Mouse (Mus musculus) midbrain, embryonic 15.5 days (tissue): ENCODE measurements around the gene Smco3. TPM values are rescaled to one million over a fixed set of nuclear protein-coding genes. Genes with fewer than 3 reads are reported as not detected.

Experiments
- ATAC-seq: fragments of 200-750 bp; cut with Nextera tagmentation; replicated peaks from 2 replicates; pipeline ENCODE4 v1.8.0; 2017; ENCODE audit warnings: moderate TSS enrichment
- H3K27ac ChIP-seq: fragments of 300-500 bp; sonication (generic); 2 replicates; pipeline ENCODE4 v1.5.1; 2015; ENCODE audit warnings: mild to moderate bottlenecking, inconsistent platforms
- H3K27me3 ChIP-seq: fragments of 300-500 bp; sonication (generic); replicated peaks from 2 replicates; pipeline ENCODE4 v1.6.1; 2015; ENCODE audit warnings: inconsistent platforms
- H3K36me3 ChIP-seq: fragments of 300-500 bp; sonication (generic); replicated peaks from 2 replicates; pipeline ENCODE4 v1.6.1; 2015; ENCODE audit warnings: inconsistent platforms
- H3K4me1 ChIP-seq: fragments of 300-500 bp; sonication (generic); 2 replicates; pipeline ENCODE4 v1.6.1; 2015; ENCODE audit warnings: inconsistent platforms
- H3K4me2 ChIP-seq: fragments of 300-500 bp; sonication (generic); 2 replicates; pipeline ENCODE4 v1.6.1; 2015; ENCODE audit warnings: inconsistent platforms, mild to moderate bottlenecking, moderate library complexity
- H3K4me3 ChIP-seq: fragments of 300-500 bp; sonication (generic); 2 replicates; pipeline ENCODE4 v1.5.1; 2015; ENCODE audit warnings: mild to moderate bottlenecking, inconsistent platforms
- H3K9ac ChIP-seq: fragments of 300-500 bp; sonication (generic); 2 replicates; pipeline ENCODE4 v1.6.1; 2015; ENCODE audit warnings: mild to moderate bottlenecking, inconsistent platforms
- H3K9me3 ChIP-seq: fragments of 300-500 bp; sonication (generic); 2 replicates; pipeline ENCODE4 v1.6.1; 2016; ENCODE audit warnings: inconsistent platforms
- WGBS: fragments of 180-500 bp; shearing (Covaris S2); methylation state at CpG from one replicate; pipeline ENCODE4 v1.1.7; 2015; ENCODE audit warnings: mixed read lengths; 5-methylcytosine and 5-hydroxymethylcytosine counted together
- polyA plus RNA-seq: library from polyadenylated mRNA; unstranded; fragments of >200 nt; fragmentation: Nextera tagmentation; extraction: Ambion mirVana; gene quantifications from 2 replicates; pipeline ENCODE4 v1.2.1, GENCODE M21; 2015

The Smco3 gene
- polyA plus RNA-seq, 1 experiment from 2014 or later, result 0.66 TPM

- no peak for ATAC-seq
- H3K9ac ChIP-seq, result no peak within 1 kb of the TSS
- H3K27me3 ChIP-seq, result no peaks in the 10 kb centered on the region
- peaks cover 3% of the 10 kb centered on the region; the same call in 1 of the 2 replicates for H3K4me1 ChIP-seq
- 75% methylated on average over 18 of the region's 18 CpGs for WGBS
- H3K27ac ChIP-seq, result no peak within 1 kb of the TSS
- no peak within 1 kb of the TSS for H3K4me2 ChIP-seq
- no peaks in the 10 kb centered on the region for H3K9me3 ChIP-seq
- no peak within 1 kb of the TSS for H3K4me3 ChIP-seq
- no peaks in the 10 kb centered on the region for H3K36me3 ChIP-seq
Measured at GRCm38 (mm10) chr6:136857186-136857872, 22.1 kb upstream of the Smco3 start, which contains the start of gene Art4. Gene Art4 (minus strand): TSS chr6:136857733.

- 75% methylated on average over 14 of the region's 14 CpGs for WGBS
- Histone ChIP-seq H3K27ac (no peak overlapping the region), H3K9ac (no peak overlapping the region), H3K9me3 (no peaks in the 10 kb centered on the region), H3K4me3 (no peak overlapping the region), H3K36me3 (no peaks in the 10 kb centered on the region), H3K4me1 (peaks cover 3% of the 10 kb centered on the region; the same call in 1 of the 2 replicates), H3K4me2 (no peak overlapping the region), H3K27me3 (no peaks in the 10 kb centered on the region)
- no peak for ATAC-seq
Measured at GRCm38 (mm10) chr6:136856071-136856636, 20.9 kb upstream of the Smco3 start.

GRCm38 (mm10) chr6:136855183-136855582, 19.9 kb upstream of the Smco3 start:
- H3K9ac ChIP-seq, result no peak overlapping the region
- H3K4me1 ChIP-seq, result peaks cover 3% of the 10 kb centered on the region; the same call in 1 of the 2 replicates
- no peaks in the 10 kb centered on the region for H3K27me3 ChIP-seq
- H3K4me3 ChIP-seq, result no peak overlapping the region
- no peaks in the 10 kb centered on the region for H3K9me3 ChIP-seq
- no peak for ATAC-seq
- 78% methylated on average over 2 of the region's 2 CpGs for WGBS
- no peak overlapping the region for H3K4me2 ChIP-seq
- H3K36me3 ChIP-seq, result no peaks in the 10 kb centered on the region
- H3K27ac ChIP-seq, result no peak overlapping the region

GRCm38 (mm10) chr6:136854361-136854781, 19.1 kb upstream of the Smco3 start:
- Histone ChIP-seq H3K27ac (no peak overlapping the region), H3K9me3 (no peaks in the 10 kb centered on the region), H3K4me2 (no peak overlapping the region), H3K4me3 (no peak overlapping the region), H3K4me1 (peaks cover 3% of the 10 kb centered on the region; the same call in 1 of the 2 replicates), H3K9ac (no peak overlapping the region), H3K27me3 (no peaks in the 10 kb centered on the region), H3K36me3 (no peaks in the 10 kb centered on the region)
- WGBS, result 88% methylated on average over 11 of the region's 11 CpGs
- no peak for ATAC-seq

GRCm38 (mm10) chr6:136852762-136853161, 17.5 kb upstream of the Smco3 start:
- 57% methylated on average over 3 of the region's 3 CpGs for WGBS
- Histone ChIP-seq H3K9me3 (no peaks in the 10 kb centered on the region), H3K4me2 (no peak overlapping the region), H3K36me3 (no peaks in the 10 kb centered on the region), H3K27me3 (no peaks in the 10 kb centered on the region), H3K4me3 (no peak overlapping the region), H3K27ac (peak overlapping the region; percentile 51), H3K4me1 (peaks cover 3% of the 10 kb centered on the region; the same call in 1 of the 2 replicates), H3K9ac (no peak overlapping the region)
- no peak for ATAC-seq

- WGBS, result 88% methylated on average over 4 of the region's 4 CpGs
- Histone ChIP-seq H3K4me3 (no peak overlapping the region), H3K9me3 (no peaks in the 10 kb centered on the region), H3K4me2 (no peak overlapping the region), H3K27me3 (no peaks in the 10 kb centered on the region), H3K4me1 (peaks cover 3% of the 10 kb centered on the region; the same call in 1 of the 2 replicates), H3K36me3 (no peaks in the 10 kb centered on the region), H3K27ac (peak overlapping the region; percentile 51), H3K9ac (no peak overlapping the region)
- ATAC-seq, result no peak
Measured at GRCm38 (mm10) chr6:136852348-136852747, 17.1 kb upstream of the Smco3 start.

GRCm38 (mm10) chr6:136850267-136850666, 15.0 kb upstream of the Smco3 start:
- Histone ChIP-seq H3K27ac (no peak overlapping the region), H3K9me3 (no peaks in the 10 kb centered on the region), H3K36me3 (no peaks in the 10 kb centered on the region), H3K9ac (no peak overlapping the region), H3K4me3 (no peak overlapping the region), H3K4me2 (no peak overlapping the region), H3K4me1 (peaks cover 3% of the 10 kb centered on the region; the same call in 1 of the 2 replicates), H3K27me3 (no peaks in the 10 kb centered on the region)
- no peak for ATAC-seq
- WGBS, result 80% methylated on average over 6 of the region's 6 CpGs

- H3K4me1 ChIP-seq, result peaks cover 3% of the 10 kb centered on the region; the same call in 1 of the 2 replicates
- H3K27me3 ChIP-seq, result no peaks in the 10 kb centered on the region
- 87% methylated on average over 5 of the region's 5 CpGs for WGBS
- no peaks in the 10 kb centered on the region for H3K36me3 ChIP-seq
- H3K4me2 ChIP-seq, result no peak overlapping the region
- no peak for ATAC-seq
- H3K9ac ChIP-seq, result no peak overlapping the region
- H3K9me3 ChIP-seq, result no peaks in the 10 kb centered on the region
- H3K27ac ChIP-seq, result no peak overlapping the region
- no peak overlapping the region for H3K4me3 ChIP-seq
Measured at GRCm38 (mm10) chr6:136848971-136849370, 13.7 kb upstream of the Smco3 start.

GRCm38 (mm10) chr6:136848399-136848798, 13.1 kb upstream of the Smco3 start:
- no peak overlapping the region for H3K27ac ChIP-seq
- WGBS, result 81% methylated on average over 8 of the region's 8 CpGs
- H3K4me2 ChIP-seq, result no peak overlapping the region
- peaks cover 3% of the 10 kb centered on the region; the same call in 1 of the 2 replicates for H3K4me1 ChIP-seq
- H3K9ac ChIP-seq, result no peak overlapping the region
- H3K27me3 ChIP-seq, result no peaks in the 10 kb centered on the region
- H3K36me3 ChIP-seq, result no peaks in the 10 kb centered on the region
- ATAC-seq, result no peak
- no peak overlapping the region for H3K4me3 ChIP-seq
- no peaks in the 10 kb centered on the region for H3K9me3 ChIP-seq

- H3K4me3 ChIP-seq, result no peak overlapping the region
- H3K9ac ChIP-seq, result no peak overlapping the region
- H3K27ac ChIP-seq, result no peak overlapping the region
- ATAC-seq, result no peak
- H3K4me2 ChIP-seq, result no peak overlapping the region
- H3K4me1 ChIP-seq, result peaks cover 2% of the 10 kb centered on the region; the same call in 1 of the 2 replicates
- 18% methylated on average over 2 of the region's 2 CpGs for WGBS
- no peaks in the 10 kb centered on the region for H3K27me3 ChIP-seq
- H3K36me3 ChIP-seq, result no peaks in the 10 kb centered on the region
- H3K9me3 ChIP-seq, result no peaks in the 10 kb centered on the region
Measured at GRCm38 (mm10) chr6:136847790-136848189, 12.5 kb upstream of the Smco3 start.

- no peak overlapping the region for H3K4me3 ChIP-seq
- no peak overlapping the region for H3K9ac ChIP-seq
- WGBS, result 96% methylated on average over 3 of the region's 3 CpGs
- H3K4me2 ChIP-seq, result no peak overlapping the region
- no peaks in the 10 kb centered on the region for H3K36me3 ChIP-seq
- H3K4me1 ChIP-seq, result no peaks in the 10 kb centered on the region
- no peak for ATAC-seq
- H3K27me3 ChIP-seq, result no peaks in the 10 kb centered on the region
- H3K9me3 ChIP-seq, result no peaks in the 10 kb centered on the region
- H3K27ac ChIP-seq, result no peak overlapping the region
Measured at GRCm38 (mm10) chr6:136847267-136847666, 12.0 kb upstream of the Smco3 start.

- WGBS, result 79% methylated on average over 5 of the region's 5 CpGs
- Histone ChIP-seq H3K27me3 (no peaks in the 10 kb centered on the region), H3K9ac (no peak overlapping the region), H3K36me3 (no peaks in the 10 kb centered on the region), H3K4me1 (no peaks in the 10 kb centered on the region), H3K4me3 (no peak overlapping the region), H3K9me3 (no peaks in the 10 kb centered on the region), H3K4me2 (no peak overlapping the region), H3K27ac (no peak overlapping the region)
- no peak for ATAC-seq
Measured at GRCm38 (mm10) chr6:136845706-136846480, 10.6 kb upstream of the Smco3 start.
